Mouse (Mus musculus) heart, postnatal 14 days (tissue): ENCODE data around the gene Spn. TPM values are rescaled to one million over a fixed set of nuclear protein-coding genes. Genes with fewer than 3 reads are reported as not detected.
"Not testable (repeated sequence)": the region's sequence is repeated elsewhere in the genome, so short reads cannot be mapped to it uniquely, and the experiment has no call there.

Experiments
- DNase-seq, 2 experiments: peaks; one replicate each; pipeline ENCODE4 v3.0.0; 2021 to 2022
- intact Hi-C: fragments of 180-260 bp; cut with DNase I; formaldehyde crosslinking; loops from one replicate; pipeline ENCODE4 v1.15.1; 2025
- total RNA-seq, 2 experiments: library from RNA; stranded (reverse); gene quantifications; 2 replicates each; pipeline ENCODE4 v1.2.3; 2021

Gene Spn
- total RNA-seq, 2 experiments from 2014 or later, result 0.38 to 2.0 TPM

DNA sequence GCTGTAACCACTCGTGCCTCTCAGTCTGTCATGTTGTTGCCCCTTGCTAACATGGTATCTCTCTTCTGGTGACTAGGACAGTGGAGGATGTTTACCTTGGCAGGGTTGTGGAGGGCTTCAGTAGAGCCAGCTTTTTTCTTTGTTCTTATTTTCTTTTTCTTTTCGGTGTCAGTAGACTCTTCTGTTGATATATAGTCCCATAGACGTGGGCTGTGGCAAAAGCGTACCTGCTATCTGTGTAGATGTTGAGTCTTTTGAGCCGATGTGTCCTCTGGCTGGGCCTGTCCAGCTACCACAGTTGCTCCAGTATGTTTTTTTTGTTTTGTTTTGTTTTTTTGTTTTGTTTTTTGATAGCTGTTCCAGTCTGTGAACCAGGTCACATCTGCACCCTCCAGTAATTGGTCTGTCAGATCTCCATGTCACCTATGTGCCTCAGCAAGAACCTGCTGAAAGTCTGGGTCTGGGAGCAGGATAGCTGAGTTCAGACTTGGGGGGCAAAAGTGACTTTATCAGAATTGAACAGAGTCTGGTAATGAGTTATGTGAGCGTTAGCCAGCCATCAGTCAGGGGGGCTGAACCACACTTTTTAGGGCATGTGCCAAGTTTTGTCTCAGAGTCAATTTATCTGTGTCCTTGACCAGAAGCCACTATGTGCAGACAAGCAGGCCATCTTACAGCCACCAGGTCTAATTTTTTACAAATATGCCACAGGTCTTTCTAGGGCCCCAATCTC lies 50.2 kb downstream of the Spn start, which contains the start of gene Zg16:
TSS of gene Zg16 (minus strand) at position 51 of the 733 bp plus-strand sequence.
- intact Hi-C loops, result not testable (repeated sequence)

DNA sequence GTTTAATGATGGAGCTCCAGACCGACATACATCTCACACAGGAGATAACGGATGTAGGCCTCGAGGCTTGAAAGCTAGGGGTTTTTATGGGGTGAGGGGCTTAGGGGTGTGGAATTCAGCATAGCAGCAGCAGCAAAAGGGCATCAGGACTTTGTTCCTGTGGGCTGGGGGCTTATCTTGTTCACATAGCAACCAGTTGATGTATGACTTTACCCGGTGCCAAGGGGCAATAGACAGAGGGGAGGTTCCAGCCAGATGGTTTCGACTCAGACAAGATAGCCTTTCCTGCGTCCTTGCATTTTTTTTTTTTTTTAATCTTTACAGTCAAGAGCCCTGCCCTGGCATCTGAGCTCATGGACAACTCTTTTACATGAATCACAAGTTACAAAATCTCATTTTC lies 51.9 kb downstream of the Spn start:
- DNase-seq, intact Hi-C loops: not testable (repeated sequence)

More for the DNA sequence above, 50.2 kb downstream of the Spn start, which contains the start of gene Zg16:
- not testable (repeated sequence) for DNase-seq

DNA sequence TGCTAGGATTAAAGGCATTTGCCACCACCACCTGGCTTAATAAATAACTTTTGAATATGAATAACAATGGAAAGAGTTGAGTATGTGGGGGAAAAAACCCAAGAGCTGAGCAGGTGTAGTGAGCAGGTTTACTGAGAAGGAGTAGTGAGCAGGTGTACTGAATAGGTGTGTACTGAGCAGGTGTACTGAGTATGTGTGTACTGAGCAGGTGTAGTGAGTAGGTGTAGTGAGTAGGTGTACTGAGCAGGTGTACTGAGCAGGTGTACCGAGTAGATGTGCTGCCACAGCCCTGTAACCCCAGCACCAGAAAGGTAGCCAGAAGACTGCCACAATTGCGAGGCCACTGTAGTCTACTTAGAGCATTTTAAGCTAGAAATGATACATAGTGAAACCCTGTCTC lies 52.8 kb downstream of the Spn start:
- intact Hi-C loops, result no loop called here
- no peak for DNase-seq

DNA sequence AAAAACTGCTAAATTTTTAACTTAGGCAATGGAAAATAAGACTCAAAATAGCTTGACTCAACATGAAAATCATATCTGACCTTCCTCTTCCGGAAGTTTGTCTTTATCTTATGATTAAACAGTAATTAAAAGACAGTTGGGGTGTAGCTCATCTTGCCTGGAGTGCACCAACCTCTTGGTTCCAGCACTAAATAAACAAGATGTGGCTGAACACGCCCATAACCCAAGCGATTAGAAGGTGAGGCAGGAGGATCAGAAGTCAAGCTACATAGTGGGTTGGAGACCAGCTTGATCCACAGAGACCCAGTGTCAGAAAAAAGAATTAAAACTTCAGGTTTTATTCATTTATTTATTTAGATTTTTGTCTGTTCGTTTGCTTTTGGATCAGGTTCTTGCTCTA lies 53.9 kb downstream of the Spn start:
- DNase-seq, result no peak
- intact Hi-C loops, result no loop called here

DNA sequence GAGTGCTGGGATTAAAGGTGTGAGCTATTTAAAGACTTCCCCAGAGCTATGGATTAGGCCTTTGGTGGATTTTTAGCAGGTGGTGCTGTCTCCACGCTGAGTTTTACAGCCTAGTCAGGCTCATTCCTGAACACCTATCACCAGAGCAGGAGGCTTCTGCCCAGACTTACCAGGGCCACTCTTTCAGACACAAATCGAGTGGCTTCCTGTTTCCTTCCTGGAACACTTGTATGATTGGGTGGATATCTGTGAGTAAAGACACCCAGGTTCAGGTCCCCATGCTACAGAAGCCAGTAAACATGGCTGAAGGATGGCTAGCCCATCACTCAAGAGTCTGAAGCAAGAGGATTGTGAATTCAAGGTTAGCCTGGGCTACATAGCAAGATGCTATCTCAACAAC lies 54.6 kb downstream of the Spn start:
- intact Hi-C loops, result no loop called here
- no peak for DNase-seq

DNA sequence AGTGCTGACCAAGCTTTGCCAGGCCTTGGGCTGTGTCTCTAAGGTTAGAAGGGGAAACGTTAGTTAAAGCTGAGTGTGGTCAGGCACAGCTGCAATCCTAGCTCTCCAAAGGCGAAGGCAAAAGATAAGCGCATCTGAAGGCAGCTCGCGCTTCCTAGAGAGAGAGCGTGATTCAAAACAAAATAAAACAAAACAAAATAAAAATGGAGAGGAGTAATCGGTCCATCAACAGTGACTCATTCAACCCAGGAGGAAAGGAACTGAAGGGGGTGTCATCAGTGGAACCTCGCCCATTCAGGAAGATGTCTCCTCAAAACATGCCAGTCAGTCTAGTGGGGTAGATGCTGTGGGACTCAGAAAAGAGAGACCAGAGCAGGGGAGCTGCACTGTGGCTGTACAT lies 55.4 kb downstream of the Spn start:
- DNase-seq, result no peak
- intact Hi-C loops, result no loop called here

Other genes starting within 250 kb of the Spn start
- gene Tmem219, start 214.9 kb downstream of the Spn start, total RNA-seq, result 10 to 100 TPM; 10.9 to 13.0 TPM
- gene Kctd13, start 208.9 kb downstream of the Spn start, total RNA-seq, result 1 to 10 TPM; 6.9 to 7.6 TPM
- gene Asphd1, start 188.2 kb downstream of the Spn start, total RNA-seq, result under 1 TPM in 1 of 2 experiments, not detected in 1; 0.60 TPM
- gene Sez6l2, start 187.3 kb downstream of the Spn start, total RNA-seq, result 10 to 100 TPM; 14.2 to 17.2 TPM
- gene Cdipt, start 161.9 kb downstream of the Spn start, total RNA-seq, result 10 to 100 TPM; 63.3 to 66.1 TPM
- gene Cdiptos, start 161.7 kb downstream of the Spn start, total RNA-seq, result under 1 TPM; 0.45 to 0.59 TPM
- gene Mvp, start 123.2 kb downstream of the Spn start, total RNA-seq, result 10 to 100 TPM; 44.6 to 45.9 TPM
- not detected for gene Pagr1b, start 121.3 kb downstream of the Spn start, total RNA-seq
- 10 to 100 TPM; 15.2 to 20.6 TPM for gene Pagr1a, start 120.5 kb downstream of the Spn start, total RNA-seq
- 10 to 100 TPM; 18.0 to 19.8 TPM for gene Gm42742, start 116.7 kb downstream of the Spn start, total RNA-seq
- gene Prrt2, start 116.6 kb downstream of the Spn start, total RNA-seq, result 1 to 10 TPM; 1.1 to 1.2 TPM
- 10 to 100 TPM; 81.8 to 91.3 TPM for gene Maz, start 110.8 kb downstream of the Spn start, total RNA-seq
- 1 to 10 TPM; 4.6 to 8.2 TPM for gene Kif22, start 95.4 kb downstream of the Spn start, total RNA-seq
- gene Zg16, start 50.5 kb downstream of the Spn start, total RNA-seq, result not detected
- gene AI467606, start 46.5 kb downstream of the Spn start, total RNA-seq, result 1 to 10 TPM; 1.4 to 3.0 TPM
- not detected for gene Qprt, start 15.6 kb downstream of the Spn start, total RNA-seq
- 10 to 100 TPM; 38.0 to 43.7 TPM for gene Cd2bp2, start 58.2 kb upstream of the Spn start, total RNA-seq
- gene Tbc1d10b, start 70.6 kb upstream of the Spn start, total RNA-seq, result 10 to 100 TPM; 29.2 to 30.5 TPM
- 1 to 10 TPM; 1.1 to 4.2 TPM for gene Mylpf, start 71.1 kb upstream of the Spn start, total RNA-seq
- gene Zfp553, start 95.2 kb upstream of the Spn start, total RNA-seq, result 1 to 10 TPM; 6.9 to 7.0 TPM
- 10 to 100 TPM in 1 of 2 experiments, 1 to 10 TPM in 1; 7.5 to 18.8 TPM for gene Sept1, start 95.3 kb upstream of the Spn start, total RNA-seq
- gene Zfp771, start 106.5 kb upstream of the Spn start, total RNA-seq, result 10 to 100 TPM; 17.8 to 21.3 TPM
- gene Dctpp1, start 122.9 kb upstream of the Spn start, total RNA-seq, result 10 to 100 TPM; 38.4 to 46.7 TPM
- 10 to 100 TPM; 29.3 to 30.2 TPM for gene Sephs2, start 136.2 kb upstream of the Spn start, total RNA-seq
- gene Itgal, start 158.4 kb upstream of the Spn start, total RNA-seq, result 1 to 10 TPM; 2.0 to 5.7 TPM
- gene Zfp768, start 207.8 kb upstream of the Spn start, total RNA-seq, result 10 to 100 TPM; 39.1 to 39.9 TPM
- gene Zfp747, start 238.2 kb upstream of the Spn start, total RNA-seq, result 1 to 10 TPM; 4.6 to 5.8 TPM
- gene 9130019O22Rik, start 249.3 kb upstream of the Spn start, total RNA-seq, result 1 to 10 TPM; 2.4 to 3.3 TPM